Mouse (Mus musculus) ovary, postnatal 14 days (tissue): Measurements from ENCODE around the gene Nup54.

Source experiments
- DNase-seq: peaks from one replicate; pipeline ENCODE4 v3.0.0; 2022; ENCODE audit warnings: low spot score

The Nup54 gene

DNA sequence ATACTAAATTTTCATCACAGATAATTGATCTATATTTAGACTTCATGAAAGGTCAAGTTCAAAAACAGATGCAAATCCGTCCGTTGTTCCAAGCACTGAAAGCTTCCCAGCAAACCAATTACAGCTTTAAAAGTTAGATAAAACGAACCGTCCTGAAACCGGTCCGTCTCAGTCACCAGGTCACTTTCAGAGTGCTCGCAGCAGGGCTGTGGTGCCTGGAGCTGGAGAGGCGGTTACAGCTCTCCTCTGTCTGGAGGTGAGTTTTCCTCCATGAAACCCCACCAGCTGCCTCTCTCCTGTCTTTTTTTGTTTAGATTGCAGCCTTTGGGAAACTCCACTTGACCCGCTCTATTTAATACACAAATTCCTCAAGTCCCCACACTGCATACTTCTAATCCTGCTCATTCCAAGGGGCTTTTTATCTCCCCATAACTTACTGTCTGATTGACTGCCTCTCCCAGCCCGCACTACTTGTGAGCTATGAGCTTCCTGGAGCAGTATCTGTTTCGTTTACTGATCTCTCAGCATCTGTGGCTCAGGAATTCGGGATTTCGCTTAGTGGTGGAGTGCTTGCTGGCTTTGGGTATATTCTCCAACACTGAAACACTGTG, 58.1 kb downstream of the Nup54 start:
- DNase-seq = no peak

DNA sequence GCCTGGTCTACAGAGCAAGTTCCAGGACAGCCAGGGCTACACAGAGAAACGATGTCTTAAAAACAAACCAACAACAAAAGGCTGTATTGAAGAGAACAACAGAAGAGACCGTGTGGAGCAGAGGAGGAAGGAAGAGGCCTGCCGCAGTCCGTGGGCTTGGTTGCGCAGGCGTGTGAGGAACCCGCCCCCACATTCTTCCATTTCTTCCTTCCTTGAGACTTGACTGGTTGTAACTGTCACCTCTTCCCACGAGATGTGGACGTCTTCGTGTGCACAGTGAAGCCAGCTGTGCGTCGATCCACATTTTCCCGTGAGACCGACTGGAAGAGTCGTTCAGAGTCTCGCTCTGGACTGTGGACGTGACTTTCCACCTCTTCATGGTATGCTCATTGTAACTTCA, 59.7 kb downstream of the Nup54 start:
- no peak for DNase-seq

DNA sequence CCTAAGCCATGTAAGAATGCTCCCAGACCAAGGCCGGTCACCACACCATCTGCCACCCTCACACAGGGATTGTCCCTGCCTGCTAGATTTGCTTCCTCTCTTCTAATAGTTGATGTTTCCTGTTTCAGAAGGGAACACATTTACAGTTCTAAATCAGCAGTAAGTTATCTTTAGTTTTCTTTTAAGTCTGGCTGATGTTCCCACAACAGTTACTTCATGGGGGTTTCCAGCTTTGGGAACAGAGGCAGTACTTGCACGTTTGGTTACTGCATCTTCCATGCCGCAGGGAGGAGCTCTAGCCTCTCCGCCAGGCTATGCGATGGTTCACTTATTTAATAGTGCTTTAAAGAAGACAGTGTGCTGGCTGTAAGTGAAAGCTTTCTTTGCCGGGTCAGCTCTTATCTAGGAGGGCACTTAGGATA, 60.3 kb downstream of the Nup54 start:
- DNase-seq = no peak

DNA sequence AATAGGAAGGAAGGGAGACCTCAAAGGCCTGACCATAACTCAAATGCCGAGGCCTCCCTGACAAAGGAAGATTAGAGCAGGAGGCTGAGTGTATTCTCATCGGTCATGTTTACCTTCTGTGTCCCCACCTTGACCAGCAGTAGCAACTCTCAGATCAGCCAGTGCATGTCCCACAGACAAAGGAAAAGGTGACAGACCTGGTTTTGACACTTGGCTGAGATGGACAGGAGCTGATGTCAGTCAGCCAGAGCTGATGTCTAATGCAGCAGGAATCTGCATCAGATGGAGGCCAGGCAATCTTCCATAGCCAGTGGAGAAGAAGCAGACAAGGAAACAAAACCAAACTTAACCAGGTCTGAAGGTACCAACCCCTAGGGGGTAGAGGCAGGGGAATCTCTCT, 62.4 kb downstream of the Nup54 start:
- DNase-seq = no peak

DNA sequence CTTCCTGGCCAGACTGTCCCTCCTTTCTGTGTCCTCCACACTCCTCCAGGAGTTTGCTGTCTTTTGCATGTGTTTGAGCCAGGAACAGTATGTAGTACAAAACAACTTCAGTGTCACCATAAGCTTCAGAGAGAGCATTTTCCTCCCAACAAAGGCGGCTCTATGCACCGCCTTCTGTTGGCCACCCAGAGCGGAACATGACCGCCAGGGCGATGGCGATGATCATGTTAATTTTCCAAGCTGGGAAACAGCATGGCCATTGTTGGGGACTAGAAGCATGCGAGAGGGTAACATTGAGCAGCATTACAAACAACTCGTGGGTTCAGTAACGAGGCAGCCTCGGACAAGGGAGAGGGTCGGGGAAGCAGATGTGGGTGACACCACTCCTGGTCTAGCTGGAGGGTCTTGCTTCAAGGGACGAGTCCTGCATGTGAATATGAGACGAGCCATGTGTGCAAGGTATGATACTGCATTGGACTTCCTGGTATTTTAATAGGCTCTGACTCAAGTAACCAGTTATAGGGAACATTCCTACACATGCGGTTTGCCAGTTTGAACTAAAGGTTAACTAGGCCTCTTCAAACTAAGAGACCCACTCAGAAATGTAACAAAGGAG, 63.5 kb downstream of the Nup54 start:
- no peak for DNase-seq

DNA sequence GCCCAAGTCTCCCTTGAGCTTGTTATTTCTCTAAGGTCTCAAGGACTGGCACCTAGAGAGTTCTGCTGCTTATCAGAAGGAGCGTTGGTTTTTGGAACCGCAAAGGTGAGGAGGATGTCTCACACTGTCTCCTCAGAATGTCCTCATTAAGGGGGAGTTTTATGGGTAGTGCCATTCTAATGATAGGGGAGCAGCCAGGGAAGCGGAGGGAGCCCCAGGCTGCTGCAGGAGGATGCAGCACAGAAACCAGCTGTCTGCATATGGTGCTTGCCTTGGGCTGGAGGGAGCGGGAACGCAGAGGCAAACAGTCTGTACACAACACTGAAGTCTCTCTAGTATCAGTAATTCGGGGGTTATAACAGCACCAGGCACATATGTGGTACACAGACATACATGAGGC, 64.1 kb downstream of the Nup54 start:
- no peak for DNase-seq

DNA sequence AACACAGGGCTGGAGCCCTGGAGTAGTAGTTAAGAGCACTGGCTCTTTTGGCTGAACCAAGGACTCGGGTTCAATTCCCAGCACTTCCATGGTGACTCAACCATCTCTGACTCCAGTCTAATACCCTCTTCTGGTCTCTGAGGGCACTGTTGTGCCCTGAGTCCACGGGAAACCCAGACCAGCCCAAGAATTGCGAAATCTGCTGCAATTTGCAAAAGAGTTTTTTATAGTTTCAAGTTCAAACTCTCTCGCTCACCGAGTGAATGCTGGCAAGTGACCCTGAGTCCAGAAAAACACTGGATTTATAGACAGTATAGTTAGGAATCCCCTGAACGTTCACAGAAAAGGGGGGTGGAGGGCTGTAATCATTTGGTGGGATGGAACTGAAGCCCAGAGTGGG, 64.6 kb downstream of the Nup54 start:
- no peak for DNase-seq

DNA sequence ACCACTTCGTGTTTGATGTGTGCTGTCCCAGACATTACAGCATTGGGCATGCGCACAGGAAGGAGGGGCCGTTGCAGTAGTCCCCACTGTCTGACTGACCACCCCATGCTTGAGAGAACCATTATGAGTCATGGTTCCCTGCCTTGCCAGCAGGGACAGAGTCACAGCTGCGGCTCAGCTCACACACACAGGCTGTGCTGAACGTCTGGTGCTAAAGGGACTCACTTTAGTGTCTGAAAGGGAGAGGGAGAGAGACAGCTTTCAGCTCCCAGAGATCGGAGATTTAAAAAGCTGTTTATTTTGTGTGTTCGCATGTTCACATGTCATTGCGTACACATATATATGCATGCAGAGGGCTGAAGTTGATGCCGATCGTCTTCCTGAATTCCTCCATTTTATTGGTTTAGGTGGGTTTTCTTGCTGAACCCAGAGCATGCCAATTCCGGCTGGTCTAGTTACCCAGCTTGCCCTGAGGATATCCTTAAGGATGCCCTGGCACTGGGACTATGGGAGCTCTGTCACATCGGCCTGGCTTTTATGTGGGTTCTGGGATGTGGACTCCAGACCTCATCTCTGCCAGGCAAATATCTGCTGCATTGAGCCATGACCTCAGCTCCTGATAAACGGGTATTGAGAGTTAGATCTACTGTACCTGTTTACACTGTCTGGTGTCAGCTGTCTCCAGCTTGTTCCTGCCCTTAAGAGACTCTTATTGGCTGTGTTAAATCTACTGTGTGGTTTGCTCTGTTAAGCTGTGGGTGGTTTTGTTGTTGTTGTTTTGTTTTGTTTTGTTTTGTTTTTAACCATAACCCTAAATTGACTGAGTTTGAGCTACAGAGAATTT, 65.6 kb downstream of the Nup54 start:
- no peak for DNase-seq

DNA sequence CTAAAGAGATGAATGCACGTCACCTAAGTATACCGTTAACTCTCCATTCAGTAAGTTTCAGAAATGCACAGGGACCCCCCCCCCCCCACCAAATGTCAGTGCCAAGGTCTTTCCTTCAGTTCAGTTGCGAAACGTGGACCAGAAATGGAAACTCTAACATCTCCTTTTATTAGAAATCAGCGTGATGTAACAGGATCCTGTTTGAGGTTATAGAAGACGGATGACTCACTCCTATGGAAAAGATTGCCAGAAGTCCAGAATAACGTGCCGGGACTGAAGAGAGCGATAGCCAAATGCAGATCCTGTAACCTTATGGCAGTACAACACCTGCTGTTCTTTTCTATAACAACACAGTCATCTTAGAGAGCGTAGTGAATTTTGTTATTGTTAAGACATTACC, 66.6 kb downstream of the Nup54 start:
- no peak for DNase-seq

DNA sequence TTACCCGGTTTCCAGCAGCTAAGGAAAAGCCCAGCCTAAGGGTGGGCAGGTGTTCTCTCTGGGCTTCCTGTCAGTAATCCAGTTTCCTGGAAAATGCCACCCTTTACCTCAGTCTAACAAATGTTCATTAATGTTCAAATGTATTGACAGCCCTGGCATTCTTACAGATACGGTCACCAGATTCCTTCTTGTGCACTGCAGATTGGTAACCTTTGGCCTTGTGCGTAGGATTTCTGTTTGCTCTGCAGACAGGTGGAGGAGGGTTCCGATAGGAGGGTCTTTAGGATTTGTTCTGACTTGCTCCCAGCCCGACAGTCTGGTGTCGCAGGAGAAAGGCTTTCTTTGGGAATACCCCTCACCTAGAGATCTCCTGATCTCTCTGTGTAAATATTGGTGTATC, 68.5 kb downstream of the Nup54 start:
- DNase-seq = no peak
